Mouse (Mus musculus) embryonic facial prominence, embryonic 10.5 days (tissue): ENCODE results near the gene Lrrc26. TPM values are rescaled to one million over a fixed set of nuclear protein-coding genes. Genes with fewer than 3 reads are reported as not detected.

Experiments used
- polyA plus RNA-seq: library from polyadenylated mRNA; unstranded; fragments of >200 nt; fragmentation: Nextera tagmentation; extraction: Ambion mirVana; gene quantifications from 2 replicates; pipeline ENCODE4 v1.2.1, GENCODE M21; 2016

The Lrrc26 gene
- polyA plus RNA-seq, 1 experiment from 2014 or later, result not detected

Other genes starting within 250 kb of the Lrrc26 start
- gene Nsmf, start 235.6 kb upstream of the Lrrc26 start, polyA plus RNA-seq, result 67.3 and 68.6 TPM in 2 replicates
- gene Entpd8, start 209.6 kb upstream of the Lrrc26 start, polyA plus RNA-seq, result not detected in 2 replicates
- gene Noxa1, start 194.8 kb upstream of the Lrrc26 start, polyA plus RNA-seq, result 0.21 and 0.24 TPM in 2 replicates
- gene Nrarp, start 109.2 kb upstream of the Lrrc26 start, polyA plus RNA-seq, result 19.8 and 26.6 TPM in 2 replicates
- gene Tor4a, start 93.0 kb upstream of the Lrrc26 start, polyA plus RNA-seq, result 2.2 and 2.4 TPM in 2 replicates
- 124 and 125 TPM in 2 replicates for gene Nelfb, start 78.4 kb upstream of the Lrrc26 start, polyA plus RNA-seq
- gene Stpg3, start 75.3 kb upstream of the Lrrc26 start, polyA plus RNA-seq, result not detected in 2 replicates
- gene Fam166a, start 71.2 kb upstream of the Lrrc26 start, polyA plus RNA-seq, result 0.74 and 1.4 TPM in 2 replicates
- 562 and 601 TPM in 2 replicates for gene Tubb4b, start 65.2 kb upstream of the Lrrc26 start, polyA plus RNA-seq
- not detected in 2 replicates for gene Slc34a3, start 55.6 kb upstream of the Lrrc26 start, polyA plus RNA-seq
- not detected in 2 replicates for gene Rnf224, start 53.1 kb upstream of the Lrrc26 start, polyA plus RNA-seq
- 15.1 and 16.4 TPM in 2 replicates for gene Rnf208, start 47.7 kb upstream of the Lrrc26 start, polyA plus RNA-seq
- 0.59 TPM in 1 of 2 replicates, not detected in the other for gene Cysrt1, start 47.5 kb upstream of the Lrrc26 start, polyA plus RNA-seq
- gene AL732309.1, start 43.1 kb upstream of the Lrrc26 start, polyA plus RNA-seq, result 6.3 and 7.9 TPM in 2 replicates
- 15.2 and 18.3 TPM in 2 replicates for gene Tmem203, start 34.5 kb upstream of the Lrrc26 start, polyA plus RNA-seq
- 8.0 and 9.0 TPM in 2 replicates for gene Tprn, start 27.3 kb upstream of the Lrrc26 start, polyA plus RNA-seq
- 228 and 238 TPM in 2 replicates for gene Ssna1, start 17.5 kb upstream of the Lrrc26 start, polyA plus RNA-seq
- gene Anapc2, start 17.4 kb upstream of the Lrrc26 start, polyA plus RNA-seq, result 147 and 151 TPM in 2 replicates
- gene Tmem210, start 1.8 kb upstream of the Lrrc26 start, polyA plus RNA-seq, result not detected in 2 replicates
- gene Grin1, start 29.3 kb downstream of the Lrrc26 start, polyA plus RNA-seq, result 0.89 and 1.4 TPM in 2 replicates
- 50.4 and 51.9 TPM in 2 replicates for gene Man1b1, start 42.4 kb downstream of the Lrrc26 start, polyA plus RNA-seq
- gene Dpp7, start 66.4 kb downstream of the Lrrc26 start, polyA plus RNA-seq, result 17.0 and 18.0 TPM in 2 replicates
- 8.5 and 11.4 TPM in 2 replicates for gene Uap1l1, start 75.8 kb downstream of the Lrrc26 start, polyA plus RNA-seq
- gene Sapcd2, start 82.4 kb downstream of the Lrrc26 start, polyA plus RNA-seq, result 73.6 and 74.6 TPM in 2 replicates
- 0.14 TPM in 1 of 2 replicates, not detected in the other for gene Entpd2, start 106.0 kb downstream of the Lrrc26 start, polyA plus RNA-seq
- 38.3 and 40.3 TPM in 2 replicates for gene Npdc1, start 109.4 kb downstream of the Lrrc26 start, polyA plus RNA-seq
- not detected in 2 replicates for gene Fut7, start 133.4 kb downstream of the Lrrc26 start, polyA plus RNA-seq
- 4.3 and 5.6 TPM in 2 replicates for gene Abca2, start 138.8 kb downstream of the Lrrc26 start, polyA plus RNA-seq
- gene Clic3, start 166.9 kb downstream of the Lrrc26 start, polyA plus RNA-seq, result 0.60 and 1.4 TPM in 2 replicates
- 15.8 and 16.0 TPM in 2 replicates for gene Paxx, start 171.2 kb downstream of the Lrrc26 start, polyA plus RNA-seq
- gene Ptgds, start 180.1 kb downstream of the Lrrc26 start, polyA plus RNA-seq, result 0.18 TPM in 1 of 2 replicates, not detected in the other
- not detected in 2 replicates for gene Lcn12, start 204.0 kb downstream of the Lrrc26 start, polyA plus RNA-seq
- gene Fbxw5, start 210.8 kb downstream of the Lrrc26 start, polyA plus RNA-seq, result 87.9 and 92.2 TPM in 2 replicates
- 6.1 and 6.7 TPM in 2 replicates for gene C8g, start 211.8 kb downstream of the Lrrc26 start, polyA plus RNA-seq